Mouse (Mus musculus) cerebral cortex, adult 2 months (tissue): ENCODE data around the gene Ctdspl.

Source experiments
- WGBS: fragments of 180-500 bp; shearing (Covaris S2); methylation state at CpG from one replicate; pipeline ENCODE4 v1.1.7; 2018; 5-methylcytosine and 5-hydroxymethylcytosine counted together

Gene Ctdspl

DNA sequence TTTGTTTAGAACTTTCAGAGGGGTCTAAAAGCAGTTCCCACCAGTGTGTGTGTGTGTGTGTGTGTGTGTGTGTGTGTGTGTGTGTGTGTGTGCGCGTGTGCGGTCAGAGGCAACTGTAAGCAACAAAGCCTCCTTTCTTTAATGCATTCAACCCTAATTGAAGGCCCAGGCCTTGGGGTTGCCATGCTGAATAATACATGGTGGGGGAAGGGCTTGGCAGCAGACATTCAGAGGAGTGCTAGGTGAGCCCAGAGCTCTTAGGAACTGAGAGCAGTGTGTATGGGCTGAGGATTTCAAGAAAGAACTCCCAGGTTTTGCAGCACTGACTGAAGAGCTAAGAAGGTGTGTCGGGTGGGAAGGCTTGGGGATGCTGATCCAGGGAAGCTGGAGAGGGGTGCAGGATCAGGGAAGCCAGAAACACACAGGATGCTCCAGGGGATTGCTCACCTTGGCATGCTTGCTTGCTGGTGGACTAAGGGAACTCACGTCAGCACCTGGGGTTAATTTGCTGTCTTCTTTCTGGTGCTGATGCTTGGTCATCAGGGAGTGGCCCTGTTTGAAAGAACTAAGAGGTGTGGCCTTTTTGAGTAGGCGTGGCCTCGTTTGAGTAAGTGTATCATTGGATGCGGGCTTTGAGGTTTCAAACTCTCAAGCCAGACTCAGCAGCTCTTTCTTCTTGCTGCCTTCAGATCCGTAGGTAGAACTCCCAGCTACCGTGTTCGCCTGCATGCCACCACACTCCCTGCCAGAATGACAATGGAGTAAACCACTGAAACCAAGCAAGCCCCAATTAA is 62.7 kb downstream of the Ctdspl start:
- WGBS: 65% methylated on average over 11 of the region's 11 CpGs

- 55% methylated on average over 7 of the region's 7 CpGs for whole genome bisulfite sequencing
Observed at GRCm38 (mm10) chr9:118990490-118990889, 64.2 kb downstream of the Ctdspl start.

GRCm38 (mm10) chr9:118991750-118992585 is 65.7 kb downstream of the Ctdspl start:
- 62% methylated on average over 21 of the region's 21 CpGs for WGBS

DNA sequence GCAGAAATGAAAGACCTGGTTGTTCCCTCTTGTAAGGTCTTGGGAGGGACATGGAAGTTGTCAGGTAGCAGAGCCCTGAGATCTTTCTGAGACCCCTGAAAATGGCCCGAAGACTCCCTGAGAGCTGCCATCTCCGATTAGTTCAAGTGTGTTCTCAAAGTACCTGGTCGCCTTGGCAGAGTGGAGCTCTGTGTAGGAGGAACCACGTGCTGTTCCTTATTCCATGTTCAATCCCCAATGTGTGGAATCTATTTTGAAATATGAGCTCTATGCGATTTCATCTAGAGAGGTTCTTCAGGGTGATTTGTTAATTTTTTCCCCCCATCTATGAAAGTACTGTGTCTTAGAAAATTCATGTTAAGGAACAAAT is 66.3 kb downstream of the Ctdspl start:
- 61% methylated on average over 5 of the region's 5 CpGs for WGBS

GRCm38 (mm10) chr9:118994524-118995227 is 68.4 kb downstream of the Ctdspl start:
- WGBS: 39% methylated on average over 12 of the region's 12 CpGs

DNA sequence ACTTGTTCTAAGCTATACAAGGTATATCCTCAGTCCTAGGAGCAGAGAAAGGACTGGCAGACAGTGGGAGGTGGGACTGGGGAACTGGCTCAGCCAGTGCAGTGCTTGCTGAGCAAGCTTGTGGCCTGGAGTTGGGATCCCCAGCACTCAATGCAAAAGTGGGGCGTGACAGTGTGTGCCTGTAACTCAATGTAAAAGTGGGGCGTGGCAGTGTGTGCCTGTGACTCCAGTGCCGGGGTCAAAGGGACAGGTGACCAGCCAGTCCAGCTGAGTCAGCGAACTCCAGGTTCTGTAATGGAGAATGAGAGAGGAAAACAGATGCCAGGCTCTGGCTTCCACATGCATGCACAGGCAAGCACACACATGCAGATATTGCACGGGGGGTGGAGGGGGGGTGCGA is 69.3 kb downstream of the Ctdspl start:
- 85% methylated on average over 6 of the region's 6 CpGs for WGBS

- WGBS: 82% methylated on average over 6 of the region's 6 CpGs
Observed at GRCm38 (mm10) chr9:118997241-118997640, 71.0 kb downstream of the Ctdspl start.

DNA sequence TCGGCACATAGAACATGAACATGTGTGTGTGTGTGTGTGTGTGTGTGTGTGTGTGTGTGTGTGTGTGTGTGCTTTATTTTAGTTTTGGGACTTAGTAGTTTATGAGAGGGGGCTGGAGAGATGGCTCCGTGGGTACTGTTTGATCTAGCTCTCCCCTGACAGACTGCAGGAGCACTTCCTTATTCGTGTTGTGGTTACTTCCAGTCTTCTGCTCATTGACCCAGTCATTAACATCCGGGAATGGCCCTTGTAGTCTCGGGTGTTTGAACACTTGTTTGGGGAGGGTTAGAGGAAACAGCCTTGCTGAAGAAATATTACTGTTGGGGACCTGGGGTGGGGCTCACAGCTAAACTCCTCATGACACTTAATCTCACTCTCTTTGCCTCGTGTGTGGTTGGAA is 73.9 kb downstream of the Ctdspl start:
- 68% methylated on average over 6 of the region's 6 CpGs for WGBS

DNA sequence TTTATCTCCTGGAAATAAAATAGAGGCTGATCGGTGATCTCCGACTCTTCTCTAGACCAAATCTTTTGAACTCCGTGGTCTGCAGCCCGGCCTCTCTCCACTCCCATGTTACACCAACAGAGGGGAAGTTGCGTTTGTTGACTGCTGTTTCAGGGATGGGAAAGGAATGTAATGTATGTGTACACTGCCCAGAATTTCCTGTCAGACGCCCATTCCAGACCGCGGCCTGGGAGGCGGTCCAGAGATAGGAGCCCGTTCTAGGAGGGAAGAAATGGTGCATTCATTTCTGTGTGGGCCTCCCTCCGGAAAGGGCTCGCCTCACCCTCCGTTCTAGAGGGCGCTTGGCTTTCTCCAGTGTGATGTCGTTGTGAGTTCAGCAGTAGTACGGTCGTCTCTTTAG is 76.0 kb downstream of the Ctdspl start:
- WGBS: 70% methylated on average over 17 of the region's 17 CpGs

GRCm38 (mm10) chr9:119003990-119004702 is 77.9 kb downstream of the Ctdspl start:
- 57% methylated on average over 23 of the region's 23 CpGs for WGBS

DNA sequence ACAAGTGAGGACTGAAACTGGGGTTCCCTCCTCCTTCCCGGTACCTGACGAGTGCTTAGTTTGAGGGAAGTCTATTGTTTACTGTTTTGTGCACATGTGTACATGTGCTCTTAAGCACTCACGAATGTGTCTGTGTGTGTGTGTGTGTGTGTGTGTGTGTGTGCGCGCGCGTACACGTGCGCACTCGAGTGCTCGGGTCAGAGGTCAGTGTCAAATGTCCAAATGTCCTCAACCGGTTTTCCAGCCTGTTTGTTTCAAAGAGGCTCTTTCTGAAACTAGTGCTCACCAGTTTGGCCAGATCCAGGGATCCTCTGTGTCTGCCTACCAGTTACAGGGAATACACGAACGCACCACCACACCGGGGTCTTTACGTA is 78.4 kb downstream of the Ctdspl start:
- 73% methylated on average over 16 of the region's 16 CpGs for WGBS

GRCm38 (mm10) chr9:119005303-119006029 is 79.2 kb downstream of the Ctdspl start:
- WGBS: 39% methylated on average over 15 of the region's 15 CpGs

DNA sequence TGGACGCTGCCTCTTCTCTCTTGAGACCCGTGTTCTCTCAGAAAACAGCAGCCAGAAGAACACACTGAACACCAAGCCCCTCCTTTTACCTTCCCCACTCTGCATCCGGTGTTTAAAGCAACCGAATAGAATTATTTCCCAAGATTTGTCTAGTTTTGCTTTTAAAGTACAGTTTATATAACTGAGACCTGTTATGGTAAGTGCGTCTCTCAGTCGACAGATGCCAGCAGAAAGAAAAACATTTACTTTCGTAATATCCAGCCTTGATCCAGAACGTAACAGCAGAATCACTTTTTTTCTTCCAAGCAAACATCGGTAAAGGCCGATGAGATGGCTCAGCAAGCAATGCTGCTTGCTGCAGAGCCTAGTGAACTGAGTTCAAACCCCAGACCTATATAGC is 81.0 kb downstream of the Ctdspl start:
- WGBS: 52% methylated on average over 10 of the region's 10 CpGs

DNA sequence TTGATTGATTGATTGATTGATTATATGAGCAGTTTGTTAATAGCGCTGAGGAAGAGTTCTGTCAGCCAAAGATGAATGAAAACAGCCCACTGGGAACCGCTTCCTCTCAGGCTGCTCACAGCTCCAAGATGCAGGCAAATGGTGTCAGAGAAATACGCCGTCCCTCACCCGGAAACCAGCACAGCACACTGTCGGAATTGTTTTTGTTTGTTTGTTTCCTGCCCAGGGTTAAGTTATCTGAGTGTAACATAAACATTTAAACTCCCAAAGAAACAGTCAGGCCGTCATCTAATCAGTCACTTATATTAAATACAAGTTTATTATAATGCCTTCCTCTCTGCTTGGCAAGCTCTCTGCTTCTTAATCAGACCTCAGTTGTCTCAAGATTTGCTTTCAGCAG is 82.6 kb downstream of the Ctdspl start:
- 57% methylated on average over 7 of the region's 7 CpGs for WGBS

DNA sequence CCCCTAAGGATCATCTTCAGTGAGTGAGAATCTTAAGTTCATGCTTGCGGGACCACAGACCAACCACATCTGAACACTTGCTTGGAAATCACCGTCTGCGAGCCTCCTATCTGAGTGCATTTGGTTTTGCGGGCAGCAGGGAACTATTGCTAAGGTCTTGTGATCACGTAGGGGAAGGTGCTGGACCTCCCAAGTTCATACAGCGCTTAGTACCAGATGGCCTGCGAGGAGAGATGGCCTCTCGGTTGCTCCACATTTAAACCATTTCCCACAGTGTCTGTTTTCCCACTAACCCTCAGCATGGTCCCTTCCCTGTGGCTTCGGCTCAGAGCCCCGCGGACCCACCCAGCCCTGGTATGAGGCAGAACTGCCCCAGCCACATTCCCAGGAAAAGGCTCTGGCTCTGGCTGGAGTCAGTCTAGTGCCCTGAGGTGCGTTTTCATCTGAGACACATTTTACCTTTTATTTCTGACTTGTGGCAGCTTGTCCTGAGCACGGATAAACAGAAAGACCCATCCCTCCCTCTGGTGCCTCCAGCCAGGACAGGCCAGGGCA is 84.0 kb downstream of the Ctdspl start:
- 94% methylated on average over 13 of the region's 13 CpGs for WGBS

- 45% methylated on average over 7 of the region's 7 CpGs for WGBS
Observed at GRCm38 (mm10) chr9:119016785-119017507, 90.7 kb downstream of the Ctdspl start.

DNA sequence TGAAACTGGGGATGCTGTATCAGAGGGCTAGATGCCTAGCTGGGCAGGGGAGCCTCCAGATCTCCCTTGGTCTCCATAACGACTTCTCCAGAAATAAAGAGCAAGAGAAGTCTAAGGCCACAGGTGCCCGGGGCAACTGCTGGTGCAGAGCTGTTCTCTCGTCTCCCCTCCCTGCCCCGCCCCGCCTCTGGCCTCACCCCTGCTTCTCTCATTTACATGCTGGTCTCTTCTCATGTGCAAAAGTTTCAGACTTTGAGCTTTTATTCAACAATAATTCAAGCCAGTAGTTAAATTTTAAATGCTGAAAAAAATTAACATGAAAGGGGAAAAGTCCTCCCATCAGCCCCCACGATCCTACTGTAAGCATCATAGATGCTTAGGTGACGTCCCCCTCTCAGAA is 95.5 kb downstream of the Ctdspl start:
- 85% methylated on average over 7 of the region's 7 CpGs for WGBS

DNA sequence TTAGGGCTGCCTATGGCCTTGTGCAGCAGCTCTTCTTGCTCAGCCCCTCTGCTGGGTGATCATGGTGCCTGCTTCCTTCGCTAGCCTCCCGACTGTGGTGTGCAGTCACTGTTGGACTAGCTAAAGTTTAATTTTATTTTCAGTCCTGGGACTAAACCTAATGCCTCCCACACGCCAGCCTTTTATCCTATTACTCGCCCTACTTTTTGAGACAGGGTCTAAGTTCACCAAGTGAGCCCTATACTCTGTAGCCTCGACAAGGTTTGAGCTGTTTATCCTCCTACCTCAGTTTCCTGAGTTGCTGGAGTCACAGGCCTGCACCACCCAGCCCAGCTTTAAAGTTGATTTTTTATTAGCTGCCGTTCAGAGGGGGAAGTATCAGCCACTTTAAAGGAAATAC is 99.0 kb downstream of the Ctdspl start:
- WGBS: 77% methylated on average over 6 of the region's 6 CpGs

- WGBS: 88% methylated on average over 7 of the region's 7 CpGs
Observed at GRCm38 (mm10) chr9:119025832-119026331, 99.6 kb downstream of the Ctdspl start.

- WGBS: 76% methylated on average over 7 of the region's 7 CpGs
Observed at GRCm38 (mm10) chr9:119027337-119027736, 101.1 kb downstream of the Ctdspl start.
